Mouse (Mus musculus): ENCODE data around the gene Sox21.
A peak's percentile ranks its signal among the peaks of the same experiment; 100 is the strongest.

Gene Sox21

DNA sequence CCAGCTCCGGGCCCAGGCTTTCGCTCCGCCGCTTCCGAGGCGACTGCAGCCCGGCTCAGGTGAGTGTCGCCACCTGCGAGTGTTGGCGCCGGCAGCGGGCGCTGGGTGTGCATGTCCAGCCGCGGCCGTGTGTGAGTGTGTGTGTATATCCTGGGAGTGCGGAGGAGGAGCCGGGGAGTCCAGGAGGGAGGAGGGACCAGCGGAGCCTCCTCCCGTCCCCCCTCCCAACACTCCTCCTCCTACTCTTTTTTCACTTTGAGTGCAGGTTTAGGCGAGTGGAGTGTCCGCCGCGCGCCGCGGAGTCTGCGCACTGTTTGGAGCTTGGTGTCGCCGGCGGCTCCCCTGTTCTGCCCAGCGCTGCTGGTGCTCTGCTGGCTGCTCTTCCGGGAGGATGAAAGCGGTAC lies at the start of gene Sox21:
Gene Sox21, minus strand, starts transcription at position 145 of the 404 bp plus-strand sequence.
- no peak for DNase-seq

DNA sequence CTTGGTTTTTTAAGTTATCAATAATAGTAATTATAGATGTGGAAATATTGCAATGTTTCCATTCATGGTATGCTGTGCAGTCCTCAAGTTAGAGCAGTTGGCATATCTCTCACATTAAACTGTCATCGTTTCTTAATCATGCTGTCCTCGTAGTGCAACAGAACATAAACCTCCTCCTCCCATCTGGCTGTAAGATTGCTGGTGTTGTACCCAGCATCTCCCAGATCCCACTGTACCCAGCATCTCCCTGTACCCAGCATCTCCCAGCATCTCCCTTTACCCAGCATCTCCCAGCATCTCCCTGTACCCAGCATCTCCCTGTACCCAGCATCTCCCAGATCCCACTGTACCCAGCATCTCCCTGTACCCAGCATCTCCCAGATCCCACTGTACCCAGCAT lies 49.3 kb upstream of the Sox21 start:
- DNase-seq, result no peak

DNA sequence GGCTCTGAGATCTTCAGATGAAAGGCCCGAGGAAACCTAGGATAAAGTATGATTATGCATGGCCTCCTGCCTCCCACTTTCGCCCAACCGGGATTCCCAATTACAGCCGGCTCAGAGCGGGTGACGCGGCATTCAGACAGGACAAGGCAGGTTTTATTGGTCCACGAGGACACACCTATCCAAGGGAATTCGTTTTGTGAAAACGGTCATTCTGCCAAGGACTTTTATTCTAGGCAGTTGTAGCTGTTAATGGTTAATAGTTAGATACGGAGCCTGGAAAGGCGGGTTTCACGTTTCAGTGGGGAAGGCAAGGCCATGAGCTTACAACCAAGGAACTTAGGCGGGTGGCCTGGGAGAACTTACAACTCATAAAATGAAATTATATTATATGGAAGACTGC lies 46.1 kb upstream of the Sox21 start:
- DNase-seq, result no peak

DNA sequence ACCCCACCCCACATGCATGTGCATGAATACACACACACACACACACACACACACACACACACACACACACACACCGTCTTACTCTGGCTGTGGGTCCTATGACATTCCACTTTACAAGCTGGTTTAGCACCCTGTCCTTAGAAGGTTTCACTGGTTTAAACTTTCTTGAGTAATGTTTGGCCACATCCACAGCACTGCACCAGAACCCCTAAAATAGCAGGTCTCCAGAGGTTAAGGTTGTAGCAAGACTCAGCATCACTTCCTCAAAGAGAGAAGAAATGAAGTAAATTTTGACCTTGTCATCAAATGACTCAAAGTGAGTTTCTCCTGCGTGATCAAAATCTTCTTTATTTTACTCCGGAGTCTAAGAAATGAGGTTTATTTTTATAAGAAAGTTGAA lies 45.4 kb upstream of the Sox21 start:
- DNase-seq, result no peak

DNA sequence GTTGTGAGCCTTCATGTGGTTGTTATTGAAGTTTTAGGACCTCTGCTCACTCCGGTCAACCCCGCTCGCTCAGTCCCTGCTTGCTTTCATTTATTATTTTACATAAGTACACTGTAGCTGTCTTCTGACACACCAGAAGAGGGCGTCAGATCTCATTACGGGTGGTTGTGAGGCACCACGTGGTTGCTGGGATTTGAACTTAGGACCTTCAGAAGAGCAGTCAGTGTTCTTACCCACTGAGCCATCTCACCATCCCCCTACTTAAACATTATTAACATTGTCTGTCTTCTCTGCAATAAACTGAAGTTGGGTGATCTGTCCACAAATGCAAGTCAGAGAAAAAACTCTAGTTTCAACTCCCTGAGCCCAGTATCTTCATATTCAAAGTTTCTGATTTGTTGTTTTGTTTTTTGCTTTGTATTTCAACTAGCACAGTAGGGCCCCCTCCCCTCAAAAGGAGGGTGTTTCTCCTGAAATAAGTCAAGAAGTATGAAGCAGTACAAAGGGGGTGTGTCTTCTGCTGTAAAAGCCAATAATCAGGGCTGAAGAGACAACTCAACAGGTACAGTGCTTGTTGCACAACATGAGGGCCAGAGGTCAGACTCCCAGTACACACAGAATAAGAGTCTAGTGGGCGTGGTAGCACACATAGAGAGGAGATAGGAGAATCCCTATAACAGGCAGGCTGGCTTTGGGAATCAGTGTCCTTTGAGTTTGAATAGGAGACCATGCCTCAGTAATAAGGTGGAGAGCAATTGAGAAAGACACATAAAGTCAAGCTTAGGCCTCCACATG lies 41.1 kb upstream of the Sox21 start:
- DNase-seq, result no peak

DNA sequence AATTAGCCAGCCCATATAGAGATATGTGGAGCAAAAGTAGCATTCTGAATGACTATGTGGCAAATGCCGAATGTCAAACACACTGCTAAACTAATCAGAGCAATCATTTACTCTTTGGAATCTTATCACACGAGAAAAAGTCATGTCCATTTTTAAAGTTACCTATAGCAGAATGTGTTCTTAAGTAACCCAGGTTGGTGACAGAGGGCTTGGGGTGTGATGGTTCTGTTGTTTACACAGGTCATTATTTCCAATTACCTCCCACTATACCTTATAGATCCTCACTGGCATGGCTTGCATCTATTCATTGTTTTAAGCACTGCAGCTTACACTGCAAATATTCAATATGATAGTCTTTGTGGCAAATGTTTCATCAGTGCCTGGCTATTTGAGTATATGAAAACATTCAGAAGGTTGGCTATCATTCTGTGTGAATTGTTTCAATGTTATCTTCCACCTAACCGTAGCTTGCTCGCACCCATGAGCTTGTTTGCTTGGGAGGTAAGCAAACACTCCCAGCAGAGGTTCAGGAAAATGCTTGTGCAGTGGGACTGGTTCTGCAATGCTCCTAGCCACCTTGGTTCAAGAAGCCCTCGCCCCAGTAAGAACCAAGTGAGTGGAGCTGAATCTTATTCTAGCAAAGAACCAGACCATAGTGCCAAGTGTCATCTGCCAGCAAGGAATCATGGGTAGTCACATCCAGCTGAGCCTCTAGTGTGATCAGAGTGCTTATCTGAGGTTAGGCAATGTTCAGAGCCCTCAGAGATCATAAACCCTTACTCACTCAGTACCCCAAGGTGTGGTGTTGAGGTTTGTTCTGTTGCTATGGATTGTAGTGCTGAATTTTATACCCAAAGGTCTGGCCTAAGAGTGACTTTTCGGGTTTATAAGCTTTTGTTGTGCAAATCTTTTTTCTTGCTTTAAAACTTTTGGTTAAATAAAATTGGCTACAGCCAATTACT lies 36.0 kb upstream of the Sox21 start:
- DNase-seq, result no peak

DNA sequence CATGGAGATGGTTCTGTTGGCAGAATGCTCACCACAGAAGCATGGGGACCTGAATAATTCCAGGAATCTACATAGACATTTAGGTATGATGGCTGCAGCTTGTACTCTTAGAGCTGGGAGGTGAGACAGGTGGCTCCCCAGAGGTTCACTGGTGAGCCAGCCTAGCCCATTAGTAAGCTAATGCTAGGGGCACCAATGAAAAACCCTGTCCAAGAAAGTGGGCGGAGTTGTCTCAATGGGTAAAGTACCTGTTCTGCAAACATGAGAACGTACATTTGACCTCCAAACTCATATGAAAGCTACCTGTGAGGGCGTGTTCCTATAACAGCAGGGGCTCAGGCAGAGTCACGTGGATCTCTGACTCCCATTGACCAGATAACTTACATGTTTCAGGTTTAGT lies 32.0 kb upstream of the Sox21 start:
- DNase-seq, result no peak

DNA sequence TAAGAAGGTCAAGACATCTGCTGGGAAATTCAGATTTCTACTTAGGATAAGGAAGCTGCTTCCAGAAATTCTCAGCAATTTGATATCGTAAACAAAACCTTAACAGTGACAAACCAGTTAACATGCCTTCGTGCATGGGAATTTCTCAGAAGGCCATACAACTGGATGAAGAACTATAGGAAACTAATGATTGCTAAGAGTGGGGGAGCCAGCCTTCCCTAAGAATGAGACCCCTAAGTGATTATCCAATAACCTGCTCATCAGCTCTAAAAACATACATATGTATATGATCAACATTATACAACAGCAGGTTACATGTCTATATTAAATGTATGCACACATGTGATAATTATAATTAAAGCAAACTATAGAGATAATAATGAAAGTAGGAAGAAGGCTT lies 29.8 kb upstream of the Sox21 start, which contains the start of gene Gm9376:
Gene Gm9376, plus strand, starts transcription at position 301 of the 400 bp plus-strand sequence.
- no peak for DNase-seq

DNA sequence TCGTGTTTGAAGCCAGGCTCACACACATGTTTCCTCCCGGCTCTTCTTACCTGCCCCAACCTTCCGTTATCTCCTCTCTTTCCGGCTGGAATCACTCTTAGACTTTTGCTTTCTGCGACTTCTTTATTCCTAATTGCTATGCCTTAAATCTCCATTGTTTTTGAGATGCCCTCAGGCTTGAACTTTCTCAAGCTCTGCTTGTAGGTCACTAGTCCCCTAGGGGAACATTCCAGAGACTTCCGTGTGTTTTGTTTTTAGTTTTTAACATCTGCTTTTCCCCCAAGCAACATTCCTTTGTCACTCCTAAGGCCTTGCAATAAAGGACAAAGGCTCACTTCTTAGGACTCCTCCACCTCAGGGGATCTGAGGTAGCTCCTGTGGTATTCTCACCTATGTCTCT lies 16.6 kb upstream of the Sox21 start:
- no peak for DNase-seq

DNA sequence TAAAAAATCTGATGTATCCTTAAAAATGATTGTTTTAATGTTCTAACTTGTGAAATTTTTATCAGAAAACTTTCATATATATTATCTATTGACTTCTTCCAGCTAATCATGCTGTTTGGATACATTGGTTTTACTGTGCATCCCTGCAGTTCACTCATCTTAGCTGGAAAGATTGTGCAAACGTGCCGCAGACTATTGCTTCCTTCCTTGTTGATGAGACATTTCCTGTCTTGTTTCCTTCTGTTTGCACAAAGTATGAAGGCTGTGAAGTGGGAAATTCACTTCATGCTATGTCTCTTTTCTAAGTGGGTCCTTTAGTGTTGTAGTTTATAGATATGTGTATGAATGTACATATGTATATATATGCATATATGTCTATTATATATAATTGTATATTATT lies 4.6 kb upstream of the Sox21 start:
- DNase-seq, result no peak

DNA sequence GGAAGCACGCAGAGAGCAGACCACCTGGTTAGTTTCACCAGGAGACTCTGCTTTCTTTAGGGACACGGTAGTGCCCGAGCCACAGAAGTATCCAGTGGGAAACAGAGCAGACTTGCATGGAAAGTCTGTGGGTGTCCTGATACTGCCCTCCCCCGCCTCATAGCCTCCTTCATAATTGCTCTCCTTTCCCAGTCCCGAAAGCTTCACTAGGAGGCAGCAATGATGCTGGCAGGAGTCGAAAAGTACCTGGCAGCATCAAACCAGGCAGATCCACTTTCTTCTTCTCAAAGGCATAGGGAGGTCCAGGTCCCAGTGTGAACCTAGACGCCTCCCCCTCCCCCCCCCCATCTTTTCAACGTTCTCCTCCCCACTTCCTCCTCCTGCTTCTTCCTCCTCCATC lies 2.5 kb upstream of the Sox21 start:
- no peak for DNase-seq

DNA sequence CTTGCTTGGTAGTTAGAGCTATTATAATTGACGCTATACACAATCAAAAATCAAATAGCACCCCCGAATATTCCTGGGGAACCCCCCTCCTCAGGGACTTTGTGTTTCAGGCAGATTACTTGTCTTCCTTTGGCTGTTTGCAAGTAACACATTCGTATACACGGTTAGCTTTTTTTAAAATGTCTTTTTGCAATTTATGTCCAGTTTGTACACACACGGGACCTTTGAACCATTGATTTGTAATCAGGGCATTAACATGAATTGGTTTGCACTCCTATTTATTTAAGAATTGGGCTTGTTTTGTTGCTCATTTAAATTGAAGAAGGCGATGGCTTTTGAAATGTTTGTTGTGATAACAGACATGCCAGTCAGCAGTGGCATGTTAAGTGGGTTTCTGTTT lies 956 bp upstream of the Sox21 start:
- DNase-seq, result no peak

DNA sequence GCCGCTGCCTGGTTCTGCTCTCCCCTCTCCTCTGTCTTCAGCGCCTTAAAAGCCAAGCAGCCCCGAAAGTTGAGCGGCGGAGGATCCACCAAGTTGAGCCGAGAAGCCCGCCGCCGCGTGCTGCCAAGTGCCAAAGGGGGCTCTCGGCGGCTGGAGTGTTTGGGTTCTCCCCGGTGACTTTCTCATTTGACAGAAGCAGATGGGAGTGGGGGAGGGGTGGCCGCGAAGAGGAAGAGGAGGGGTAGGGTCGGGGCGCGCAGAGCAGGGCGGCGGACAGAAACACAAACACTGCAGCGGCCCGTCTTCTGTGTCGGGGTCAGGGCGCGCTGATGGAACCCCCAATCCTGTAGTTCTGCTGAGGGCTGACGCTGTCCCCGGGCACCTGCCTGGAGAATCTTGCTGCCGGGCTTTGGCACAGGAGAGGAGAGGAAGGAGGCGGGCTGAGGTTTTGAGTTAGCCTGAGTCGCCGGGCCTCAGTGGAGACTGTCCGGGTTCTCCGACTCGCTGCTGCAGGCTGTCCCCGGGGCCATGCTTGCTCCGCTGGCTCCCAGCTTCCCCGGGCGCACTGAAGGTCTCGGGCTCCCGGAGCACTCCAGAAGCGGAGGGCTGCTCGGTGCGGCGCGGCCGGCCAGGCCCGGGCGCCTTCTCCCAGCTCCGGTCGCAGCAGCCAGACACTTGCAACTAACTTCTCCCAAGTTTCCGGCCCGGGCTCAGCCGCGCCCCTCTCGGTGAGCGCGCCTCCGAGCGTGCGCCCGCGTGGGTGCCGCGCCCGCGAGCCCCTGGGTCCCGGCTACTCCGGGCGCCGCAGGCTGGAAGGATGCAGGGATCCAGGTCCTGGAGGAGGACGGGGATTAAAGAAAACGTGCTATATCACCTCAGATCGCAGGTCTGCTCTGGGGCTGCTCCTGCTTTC lies 601 bp downstream of the Sox21 start:
- DNase-seq, result peak in 1 of 2 experiments; percentile 37

DNA sequence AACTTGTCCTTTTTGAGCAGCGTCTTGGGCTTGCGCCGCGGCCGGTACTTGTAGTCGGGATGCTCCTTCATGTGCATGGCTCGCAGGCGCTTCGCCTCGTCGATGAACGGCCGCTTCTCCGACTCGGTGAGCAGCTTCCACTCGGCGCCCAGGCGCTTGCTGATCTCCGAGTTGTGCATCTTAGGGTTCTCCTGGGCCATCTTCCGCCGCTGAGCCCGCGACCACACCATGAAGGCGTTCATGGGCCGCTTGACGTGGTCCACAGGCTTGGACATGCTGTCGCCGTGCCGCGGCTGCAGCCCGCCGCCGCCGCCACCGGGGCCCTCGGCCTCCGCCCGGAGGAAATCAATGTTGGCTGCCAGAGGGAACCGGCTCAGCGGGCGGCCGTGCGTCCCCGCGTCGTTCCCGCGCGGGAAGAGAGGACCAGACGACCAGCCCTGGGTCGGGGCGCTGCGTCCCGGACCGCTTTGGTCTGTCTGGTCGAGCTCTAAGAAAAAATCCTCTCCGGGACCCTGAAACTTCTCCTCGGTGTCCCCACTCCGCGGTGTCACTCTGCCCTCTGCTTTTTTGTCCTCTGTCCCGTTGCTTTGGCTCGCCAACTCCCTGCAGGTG lies 1.4 kb downstream of the Sox21 start:
- DNase-seq, result peak; percentile 24 to 30

DNA sequence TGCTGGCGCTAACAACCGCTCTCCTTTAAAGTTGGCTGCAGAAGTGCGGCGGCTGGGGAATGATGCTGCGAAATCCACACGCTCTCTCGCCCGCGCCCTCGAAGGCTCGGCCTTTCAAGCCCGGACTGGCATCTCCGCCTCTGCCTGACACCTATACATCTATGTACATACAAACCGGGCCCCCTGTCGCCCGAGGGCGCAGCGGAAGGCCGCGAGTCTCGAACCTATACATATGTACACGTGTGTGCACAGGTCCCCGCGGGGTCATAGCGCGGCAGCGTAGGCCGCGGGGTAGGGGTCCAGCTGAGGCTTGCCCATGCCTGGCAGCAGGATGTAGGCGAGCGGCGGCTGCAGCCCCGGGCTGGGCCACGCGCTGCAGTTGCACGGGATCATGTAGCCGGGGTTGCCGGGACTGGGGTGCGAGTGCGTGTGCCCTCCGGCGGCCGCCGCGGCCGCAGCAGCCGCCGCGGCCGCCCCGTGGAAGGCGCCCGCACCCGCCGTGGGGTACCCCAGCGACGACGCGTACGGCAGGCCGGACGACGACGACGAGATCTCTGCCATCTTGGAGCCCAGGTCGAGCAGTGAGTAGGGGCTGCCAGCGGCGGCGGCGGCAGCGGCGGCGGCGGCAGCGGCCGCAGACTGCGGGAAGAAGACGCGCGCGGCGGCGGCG lies 2.2 kb downstream of the Sox21 start:
- peak; percentile 28 to 47 for DNase-seq

DNA sequence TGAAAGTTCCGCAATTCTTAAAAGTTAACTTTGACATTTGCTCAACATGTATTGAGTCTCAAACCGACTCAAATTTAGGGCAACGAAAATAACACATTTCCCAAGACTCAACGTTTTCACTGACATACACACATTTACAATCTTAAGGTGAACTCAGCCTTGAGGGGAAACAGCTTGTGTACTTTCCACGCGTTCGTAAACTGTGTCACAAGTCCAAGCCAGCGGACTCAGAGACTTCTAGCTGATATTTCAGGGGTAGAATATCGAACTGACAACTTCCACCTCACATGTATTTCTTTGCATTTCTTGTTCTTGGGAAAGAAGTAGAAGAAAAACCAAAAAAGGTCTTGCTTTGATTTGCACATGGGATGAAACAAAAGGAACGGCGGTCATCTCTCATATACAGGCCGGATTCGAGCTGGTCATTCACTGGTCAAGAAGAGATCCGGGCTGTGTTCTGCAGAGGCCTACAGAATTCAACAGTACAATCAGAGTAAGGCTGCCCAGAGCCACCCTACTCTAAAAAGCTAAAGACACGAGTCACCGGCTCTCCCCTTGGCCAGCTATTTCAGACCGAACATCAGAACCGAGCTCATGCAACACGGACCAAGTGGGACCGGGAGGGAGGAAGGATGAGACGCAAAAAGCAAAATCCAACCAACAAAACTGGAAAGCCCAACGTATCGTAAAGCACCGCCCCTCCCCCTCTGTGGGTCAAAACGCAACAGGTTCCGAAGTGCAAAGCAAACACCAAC lies 2.9 kb downstream of the Sox21 start:
- DNase-seq, result peak; percentile 18 to 20

DNA sequence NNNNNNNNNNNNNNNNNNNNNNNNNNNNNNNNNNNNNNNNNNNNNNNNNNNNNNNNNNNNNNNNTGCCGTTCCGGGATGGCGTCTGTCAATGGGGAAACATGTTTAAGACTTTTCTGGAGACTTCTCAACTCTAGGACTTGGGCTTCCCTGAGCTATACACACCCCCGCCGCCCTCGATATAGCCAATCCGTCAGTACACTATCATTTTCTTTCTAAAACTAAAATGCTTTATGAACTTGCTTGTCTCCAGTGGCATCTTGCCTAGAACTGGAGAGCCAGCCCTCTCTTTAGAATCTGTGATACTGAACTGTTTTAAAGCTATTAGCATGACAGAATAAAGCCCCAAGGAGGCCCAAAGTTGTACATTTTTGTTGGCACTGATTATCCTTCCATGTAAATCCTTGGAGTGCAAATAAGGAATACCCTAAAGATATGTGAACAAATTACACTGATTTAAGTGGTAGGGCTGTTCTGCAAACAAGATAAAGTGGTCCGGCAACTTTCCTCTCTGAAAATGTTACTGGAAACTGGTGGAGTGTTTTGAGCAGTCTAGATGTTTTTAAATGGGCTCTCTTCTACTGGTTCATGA lies 4.4 kb downstream of the Sox21 start:
- peak in 1 of 2 experiments; percentile 22 for DNase-seq

DNA sequence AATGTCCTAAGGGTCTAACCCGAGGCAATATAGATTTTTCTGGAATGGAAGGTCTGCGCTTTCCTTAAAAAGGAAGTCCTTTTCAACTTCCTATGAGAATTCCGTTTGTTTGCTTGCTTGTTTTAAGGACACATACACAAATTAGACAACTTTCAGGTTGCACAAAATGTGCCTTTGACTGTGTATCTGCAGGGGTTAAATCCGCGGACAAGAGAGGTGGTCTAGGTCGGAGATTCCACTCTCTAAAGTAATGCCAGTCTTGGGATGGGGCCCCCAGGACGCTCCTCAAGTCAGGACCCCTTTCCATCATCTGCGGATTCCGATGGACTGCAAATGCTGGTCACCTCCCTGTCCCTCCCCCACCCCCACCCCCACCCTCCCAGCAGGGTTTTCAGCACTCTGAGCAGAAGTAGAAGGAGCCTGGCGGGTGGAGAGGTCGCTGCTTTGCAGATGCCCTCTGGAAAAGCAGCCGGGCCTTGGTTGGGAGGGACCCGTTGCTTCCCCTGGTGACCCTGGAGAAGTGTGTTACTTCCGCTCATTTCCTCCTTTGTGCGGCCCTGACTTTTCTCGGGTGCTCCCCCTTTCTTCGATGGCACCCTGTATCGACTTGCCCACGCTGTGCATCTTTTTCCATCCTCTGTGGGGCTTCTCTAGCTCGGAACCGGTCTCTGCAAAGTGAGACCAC lies 10.2 kb downstream of the Sox21 start:
- DNase-seq, result no peak

DNA sequence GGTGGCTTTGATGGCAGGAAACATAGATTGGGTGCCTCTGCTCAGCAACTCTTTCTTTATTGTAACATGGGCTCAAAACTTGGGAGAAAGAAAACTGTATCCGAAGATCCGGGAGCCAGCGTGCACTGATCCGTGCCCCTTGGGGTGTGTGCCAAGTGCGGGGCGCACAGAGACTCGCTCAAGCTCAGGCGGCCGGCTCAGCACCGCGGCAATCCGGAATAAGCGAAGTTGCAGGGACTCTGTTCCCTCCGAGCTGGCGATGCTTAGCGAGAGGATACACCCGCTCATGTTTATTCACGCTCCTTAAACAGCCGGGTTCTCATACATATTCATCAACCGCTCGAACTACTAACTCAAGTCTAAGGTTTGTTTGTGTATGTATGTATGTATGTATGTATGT lies 10.9 kb downstream of the Sox21 start:
- no peak for DNase-seq

Data from B cell, adult 2 months (primary cell).